Mouse (Mus musculus): ENCODE measurements around the gene Dexi. TPM values are rescaled to one million over a fixed set of nuclear protein-coding genes. Genes with fewer than 3 reads are reported as not detected.

Dexi gene
- total RNA-seq, 2 experiments from 2014 or later: 65.8 to 66.8 TPM

DNA sequence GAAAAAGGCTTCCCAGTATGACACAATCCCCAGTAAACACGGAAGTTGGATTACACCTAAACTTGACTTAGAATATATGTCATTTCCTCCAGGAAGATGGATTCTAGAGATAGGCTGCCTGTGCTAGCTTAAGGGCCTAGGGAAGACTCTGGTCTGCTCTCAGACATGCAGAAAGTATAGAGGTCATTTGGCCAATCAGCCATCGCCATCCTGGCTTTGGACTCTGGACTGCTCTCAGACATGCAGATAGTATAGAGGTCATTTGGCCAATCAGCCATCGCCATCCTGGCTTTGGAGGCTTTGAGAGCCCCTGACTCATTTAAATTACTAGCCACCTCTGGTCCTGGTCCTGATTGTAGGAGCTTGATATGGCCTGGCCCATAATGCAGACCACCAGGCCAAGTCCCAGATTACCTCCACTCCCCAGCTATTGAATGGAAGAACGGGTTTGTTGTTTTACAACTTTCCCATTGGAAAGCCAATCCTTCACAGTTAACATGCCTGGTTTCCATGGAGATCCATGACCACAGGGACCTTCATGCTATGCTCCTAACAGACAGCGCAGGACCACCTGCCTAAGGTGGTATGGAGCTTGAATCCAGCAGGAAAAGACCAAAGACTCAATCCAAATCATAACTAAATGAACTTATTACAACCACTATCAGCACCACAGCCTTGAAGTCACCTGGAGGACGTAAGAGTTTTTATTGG, 88.8 kb downstream of the Dexi start:
- DNase-seq: no peak

Other genes starting within 250 kb of the Dexi start
- gene Emp2, start 229.1 kb downstream of the Dexi start, total RNA-seq (2021): 10 to 100 TPM; 16.5 to 17.8 TPM
- 1 to 10 TPM; 5.2 to 5.5 TPM for gene Tekt5, start 147.6 kb downstream of the Dexi start, total RNA-seq (2021)
- gene Nubp1, start 131.1 kb downstream of the Dexi start, total RNA-seq (2021): 10 to 100 TPM; 16.4 to 18.1 TPM
- 10 to 100 TPM; 23.4 to 26.2 TPM for gene Tvp23a, start 95.7 kb downstream of the Dexi start, total RNA-seq (2021)
- under 1 TPM in 1 of 2 experiments, not detected in 1; 0.10 TPM for gene Ciita, start 63.0 kb downstream of the Dexi start, total RNA-seq (2021)
- 100 to 1,000 TPM in 1 of 2 experiments, 10 to 100 TPM in 1; 97.8 to 103 TPM for gene Clec16a, start 2.3 kb upstream of the Dexi start, total RNA-seq (2021)
- gene Socs1, start 242.5 kb upstream of the Dexi start, total RNA-seq (2021): under 1 TPM; 0.42 to 0.66 TPM
- not detected for gene Tnp2, start 245.6 kb upstream of the Dexi start, total RNA-seq (2021)
- not detected for gene Prm3, start 247.9 kb upstream of the Dexi start, total RNA-seq (2021)

Data from layer of hippocampus, postnatal 36 days (tissue).